Mouse (Mus musculus) forebrain, embryonic 14.5 days (tissue): ENCODE data around the gene Dmac1. TPM values are rescaled to one million over a fixed set of nuclear protein-coding genes. Genes with fewer than 3 reads are reported as not detected.

Experiments used
- ATAC-seq: fragments of 200-750 bp; cut with Nextera tagmentation; 2 replicates; pipeline ENCODE4 v1.8.0; 2017; ENCODE audit warnings: mild to moderate bottlenecking, moderate library complexity
- DNase-seq: peaks from one replicate; pipeline ENCODE4 v3.0.0-alpha.2; 2015; ENCODE audit warnings: low spot score
- H3K27ac ChIP-seq: fragments of 300-500 bp; sonication (generic); 2 replicates; pipeline ENCODE4 v1.5.1; 2014; ENCODE audit warnings: low read depth, mild to moderate bottlenecking, control low read depth, low read length, moderate library complexity
- H3K27me3 ChIP-seq: fragments of 300-500 bp; sonication (generic); replicated peaks from 2 replicates; pipeline ENCODE4 v1.6.1; 2014; ENCODE audit warnings: low read length, control low read depth, mixed read lengths; ENCODE audit not compliant: control insufficient read depth, insufficient read depth
- H3K36me3 ChIP-seq: fragments of 300-500 bp; sonication (generic); 2 replicates; pipeline ENCODE4 v1.6.1; 2014; ENCODE audit warnings: low read length, control low read depth; ENCODE audit not compliant: control insufficient read depth, insufficient read depth
- H3K4me1 ChIP-seq: fragments of 300-500 bp; sonication (generic); 2 replicates; pipeline ENCODE4 v1.6.1; 2014; ENCODE audit warnings: antibody characterized with exemption, low read length, control low read depth; ENCODE audit not compliant: control insufficient read depth, insufficient read depth
- H3K4me2 ChIP-seq: fragments of 300-500 bp; sonication (generic); 2 replicates; pipeline ENCODE4 v1.6.1; 2014; ENCODE audit warnings: mild to moderate bottlenecking, control low read depth, low read length
- H3K4me3 ChIP-seq: fragments of 300-500 bp; sonication (generic); 2 replicates; pipeline ENCODE4 v1.5.1; 2014; ENCODE audit warnings: low read depth, low read length, control low read depth
- H3K9ac ChIP-seq: fragments of 300-500 bp; sonication (generic); 2 replicates; pipeline ENCODE4 v1.6.1; 2014; ENCODE audit warnings: mild to moderate bottlenecking, low read length, control low read depth, moderate library complexity
- H3K9me3 ChIP-seq: fragments of 300-500 bp; sonication (generic); replicated peaks from 2 replicates; pipeline ENCODE4 v1.6.1; 2016; ENCODE audit warnings: low read length, control low read depth, mixed read lengths; ENCODE audit not compliant: control insufficient read depth
- WGBS: fragments of 180-500 bp; shearing (Covaris S2); extraction: QIAGEN DNeasy Blood & Tissue Kit; methylation state at CpG from one replicate; pipeline ENCODE4 v1.1.7; 2014; 5-methylcytosine and 5-hydroxymethylcytosine counted together
- polyA plus RNA-seq: library from polyadenylated mRNA; unstranded; fragments of >200 nt; fragmentation: Nextera tagmentation; extraction: Ambion mirVana; gene quantifications from 2 replicates; pipeline ENCODE4 v1.2.1, GENCODE M21; 2014

The Dmac1 gene
- polyA plus RNA-seq, 1 experiment from 2014 or later = 126 TPM

- H3K9me3 ChIP-seq = no peaks in the 10 kb centered on the region
- H3K4me1 ChIP-seq = peaks cover 3% of the 10 kb centered on the region; the same call in 1 of the 2 replicates
- ATAC-seq (peak; percentile 90), DNase-seq (no peak)
- WGBS = 8% methylated on average over 30 of the region's 30 CpGs
- no peaks in the 10 kb centered on the region; the same call in 1 of the 2 replicates for H3K36me3 ChIP-seq
- peak overlapping the region; percentile 89 for H3K9ac ChIP-seq
- no peaks in the 10 kb centered on the region for H3K27me3 ChIP-seq
- H3K27ac ChIP-seq = 0 out of 2 replicates have a peak overlapping the region, but pooled peaks have one; percentile 27
- peak overlapping the region; percentile 80 for H3K4me3 ChIP-seq
- peak overlapping the region; percentile 67 for H3K4me2 ChIP-seq
Measured at GRCm38 (mm10) chr4:75277467-75278196, 473 bp downstream of the Dmac1 start.

- Histone ChIP-seq H3K9ac (no peak overlapping the region), H3K4me2 (no peak overlapping the region), H3K4me3 (no peak overlapping the region), H3K4me1 (peaks cover 3% of the 10 kb centered on the region; the same call in 1 of the 2 replicates), H3K9me3 (no peaks in the 10 kb centered on the region), H3K27ac (no peak overlapping the region), H3K27me3 (no peaks in the 10 kb centered on the region), H3K36me3 (peaks cover 4% of the 10 kb centered on the region; the same call in 1 of the 2 replicates)
- ATAC-seq (no peak), DNase-seq (no peak)
- WGBS = 88% methylated on average over 2 of the region's 2 CpGs
Measured at GRCm38 (mm10) chr4:75275737-75276136, 2.4 kb downstream of the Dmac1 start.

- DNase-seq = no peak
- no peak for ATAC-seq
- Histone ChIP-seq H3K4me2 (no peak overlapping the region), H3K27ac (no peak overlapping the region), H3K36me3 (peaks cover 4% of the 10 kb centered on the region; the same call in 1 of the 2 replicates), H3K9me3 (no peaks in the 10 kb centered on the region), H3K4me1 (no peaks in the 10 kb centered on the region), H3K9ac (no peak overlapping the region), H3K4me3 (no peak overlapping the region), H3K27me3 (no peaks in the 10 kb centered on the region)
- 82% methylated on average over 2 of the region's 2 CpGs for WGBS
Measured at GRCm38 (mm10) chr4:75267866-75268265, 10.2 kb downstream of the Dmac1 start.

- DNase-seq (no peak), ATAC-seq (no peak)
- Histone ChIP-seq H3K9me3 (no peaks in the 10 kb centered on the region), H3K36me3 (no peaks in the 10 kb centered on the region), H3K4me3 (no peak overlapping the region), H3K9ac (no peak overlapping the region), H3K4me1 (no peaks in the 10 kb centered on the region), H3K27ac (no peak overlapping the region), H3K27me3 (no peaks in the 10 kb centered on the region), H3K4me2 (no peak overlapping the region)
- 76% methylated on average over 6 of the region's 6 CpGs for WGBS
Measured at GRCm38 (mm10) chr4:75266773-75267550, 11.1 kb downstream of the Dmac1 start.

GRCm38 (mm10) chr4:75264219-75264618, 13.9 kb downstream of the Dmac1 start:
- DNase-seq = no peak
- WGBS = 92% methylated on average over 2 of the region's 2 CpGs
- Histone ChIP-seq H3K27me3 (no peaks in the 10 kb centered on the region), H3K36me3 (no peaks in the 10 kb centered on the region), H3K4me2 (no peak overlapping the region), H3K27ac (no peak overlapping the region), H3K4me3 (no peak overlapping the region), H3K9ac (no peak overlapping the region), H3K9me3 (no peaks in the 10 kb centered on the region), H3K4me1 (no peaks in the 10 kb centered on the region)
- ATAC-seq = no peak

GRCm38 (mm10) chr4:75263556-75264129, 14.5 kb downstream of the Dmac1 start:
- Histone ChIP-seq H3K27ac (no peak overlapping the region), H3K4me1 (no peaks in the 10 kb centered on the region), H3K9me3 (no peaks in the 10 kb centered on the region), H3K27me3 (no peaks in the 10 kb centered on the region), H3K36me3 (no peaks in the 10 kb centered on the region), H3K4me3 (no peak overlapping the region), H3K9ac (no peak overlapping the region), H3K4me2 (no peak overlapping the region)
- 76% methylated on average over 3 of the region's 3 CpGs for WGBS
- DNase-seq (peak; percentile 71), ATAC-seq (peak; percentile 75)

GRCm38 (mm10) chr4:75262423-75262822, 15.7 kb downstream of the Dmac1 start:
- 63% methylated on average over 7 of the region's 7 CpGs for WGBS
- no peak overlapping the region for H3K27ac ChIP-seq
- no peaks in the 10 kb centered on the region for H3K4me1 ChIP-seq
- H3K9ac ChIP-seq = no peak overlapping the region
- H3K4me3 ChIP-seq = no peak overlapping the region
- ATAC-seq (no peak), DNase-seq (no peak)
- no peaks in the 10 kb centered on the region for H3K9me3 ChIP-seq
- no peak overlapping the region for H3K4me2 ChIP-seq
- no peaks in the 10 kb centered on the region for H3K27me3 ChIP-seq
- H3K36me3 ChIP-seq = no peaks in the 10 kb centered on the region

- H3K27me3 ChIP-seq = no peaks in the 10 kb centered on the region
- WGBS = 63% methylated on average over 6 of the region's 6 CpGs
Measured at GRCm38 (mm10) chr4:75260156-75260555, 17.9 kb downstream of the Dmac1 start.

More at GRCm38 (mm10) chr4:75260156-75260555, 17.9 kb downstream of the Dmac1 start:
- Histone ChIP-seq H3K4me1 (no peaks in the 10 kb centered on the region), H3K27ac (no peak overlapping the region), H3K9ac (no peak overlapping the region), H3K36me3 (no peaks in the 10 kb centered on the region), H3K9me3 (no peaks in the 10 kb centered on the region), H3K4me3 (no peak overlapping the region), H3K4me2 (no peak overlapping the region)
- peak; percentile 40 for DNase-seq
- ATAC-seq = no peak
